8 mouse cellular contexts compared by ENCODE assay signal in genomic region chr11:119052661-119053256, GRCm38 (mm10). TPM values are rescaled to one million over a fixed set of nuclear protein-coding genes. Genes with fewer than 3 reads are reported as not detected.
A peak's percentile ranks its signal among the peaks of the same experiment; 100 is the strongest.
DNase-seq lines count a peak whose midpoint lies in the region; ATAC-seq and TF ChIP-seq lines count a peak whose summit lies in the region.

No protein-coding gene starts in this region.

- no peak for DNase-seq in left cerebral cortex, adult 2 months (ENCODE audit: extremely low spot score in 1 of 2, low spot score in 2 of 2)
- DNase-seq in left cerebral cortex, adult 11 months (ENCODE audit: low spot score): no peak
- peak; percentile 76 for DNase-seq in adipocyte (ENCODE audit: low spot score)
- no peak for DNase-seq in left cerebral cortex, postnatal 4 days
- no peak for DNase-seq in left cerebral cortex, postnatal 36 days (ENCODE audit: low spot score in 2 of 2)

- no peak for TF ChIP-seq CTCF in left cerebral cortex, adult 2 months (IDR thresholded peaks at IDR 0.05)

- H3K9ac ChIP-seq in heart, embryonic 11.5 days (ENCODE audit: low read depth, low read length): peak overlapping the region; percentile 68
- peak overlapping the region; percentile 64 for H3K9ac ChIP-seq in limb, embryonic 12.5 days (replicated peaks)

- H3K27me3 ChIP-seq in heart, embryonic 11.5 days (ENCODE audit: control insufficient read depth, insufficient read depth, low read length): peaks cover 78% of the 10 kb centered on the region
- peaks cover 82% of the 10 kb centered on the region for H3K27me3 ChIP-seq in limb, embryonic 12.5 days
- peaks cover 14% of the 10 kb centered on the region for H3K27me3 ChIP-seq in myocyte (ENCODE audit: control insufficient read depth, insufficient read depth, insufficient read length)

- H3K36me3 ChIP-seq in heart, embryonic 11.5 days (ENCODE audit: control insufficient read depth, insufficient read depth, low read length): no peaks in the 10 kb centered on the region
- H3K36me3 ChIP-seq in limb, embryonic 12.5 days: no peaks in the 10 kb centered on the region
- H3K36me3 ChIP-seq in myocyte (ENCODE audit: control insufficient read depth, insufficient read depth): no peaks in the 10 kb centered on the region

- no peak overlapping the region for H3K27ac ChIP-seq in left cerebral cortex, adult 2 months
- peak overlapping the region; percentile 86 for H3K27ac ChIP-seq in heart, embryonic 11.5 days (ENCODE audit: low read depth, low read length)
- peak overlapping the region; percentile 74 for H3K27ac ChIP-seq in limb, embryonic 12.5 days

- H3K4me2 ChIP-seq in heart, embryonic 11.5 days: peak overlapping the region; percentile 94
- H3K4me2 ChIP-seq in limb, embryonic 12.5 days: peak overlapping the region; percentile 91
- H3K4me2 ChIP-seq in myocyte (ENCODE audit: low read depth): peak overlapping the region; percentile 93

- no peaks in the 10 kb centered on the region for H3K79me2 ChIP-seq in myocyte (ENCODE audit: control insufficient read depth, insufficient read depth)

- H3ac ChIP-seq in myocyte (ENCODE audit: control insufficient read depth, insufficient read length): no peak overlapping the region

- intact Hi-C loops in left cerebral cortex, adult 2 months (cut with DNase I): loop anchor here (1.0 to 5.0 kb wide), 2 partner anchors 137 to 215 kb away; partner anchors contain the start of gene Gaa
- intact Hi-C loops in left cerebral cortex, postnatal 4 days (cut with DNase I): loop anchor here (10.0 kb wide), 1 partner anchor 142 kb away; no protein-coding TSS in a partner anchor
- intact Hi-C loops in left cerebral cortex, postnatal 36 days (cut with DNase I): loop anchor here (5.0 kb wide), 1 partner anchor 135 kb away; no protein-coding TSS in a partner anchor

- H3K4me3 ChIP-seq in left cerebral cortex, adult 2 months: peak overlapping the region; percentile 33
- peak overlapping the region; percentile 15 for H3K4me3 ChIP-seq in heart, embryonic 11.5 days (ENCODE audit: low read depth, low read length)
- peak overlapping the region; percentile 39 for H3K4me3 ChIP-seq in limb, embryonic 12.5 days (replicated peaks)
- H3K4me3 ChIP-seq in myocyte: peak overlapping the region; percentile 15

- peaks cover 35% of the 10 kb centered on the region for H3K4me1 ChIP-seq in heart, embryonic 11.5 days (ENCODE audit: control insufficient read depth, insufficient read depth, low read length)
- H3K4me1 ChIP-seq in limb, embryonic 12.5 days (replicated peaks): peaks cover 53% of the 10 kb centered on the region

- WGBS in heart, embryonic 11.5 days (ENCODE audit: insufficient replicate concordance): under 1% methylated on average over 13 of the region's 13 CpGs
- under 1% methylated on average over 13 of the region's 13 CpGs for WGBS in limb, embryonic 12.5 days

- no peaks in the 10 kb centered on the region for H3K9me3 ChIP-seq in heart, embryonic 11.5 days (replicated peaks; ENCODE audit: control insufficient read depth, low read length)
- no peaks in the 10 kb centered on the region for H3K9me3 ChIP-seq in limb, embryonic 12.5 days

- no peak for TF ChIP-seq POLR2A in myocyte (IDR thresholded peaks at IDR 0.05; ENCODE audit: insufficient read length, low read depth)

- peak; percentile 36; the same call in 1 of the 2 replicates for ATAC-seq in heart, embryonic 11.5 days (replicated peaks; ENCODE audit: insufficient number of reproducible peaks, low FRiP score, low TSS enrichment)
- peak; percentile 22; the same call in 1 of the 2 replicates for ATAC-seq in limb, embryonic 12.5 days (ENCODE audit: insufficient number of reproducible peaks, insufficient read depth, low FRiP score, low TSS enrichment, low read depth)

TF ChIP-seq in myocyte, 11 proteins besides CTCF, POLR2A, EP300 and RAD21:
- TF ChIP-seq POLR2AphosphoS2 (IDR thresholded peaks at IDR 0.05; ENCODE audit: insufficient read length, low read depth) (no peak), TCF12 (IDR thresholded peaks at IDR 0.05; ENCODE audit: insufficient read depth, poor library complexity, severe bottlenecking) (no peak), TCF3 (IDR thresholded peaks at IDR 0.05; ENCODE audit: insufficient read length, low read depth) (no peak), CEBPB (IDR thresholded peaks at IDR 0.05; ENCODE audit: insufficient read depth, poor library complexity, severe bottlenecking) (no peak), MYOD1 (IDR thresholded peaks at IDR 0.05; ENCODE audit: control insufficient read depth in 1 of 3, insufficient read length in 2 of 3, low read depth in 2 of 3) (no peak), MYOG (IDR thresholded peaks at IDR 0.05; ENCODE audit: control insufficient read depth in 1 of 3, insufficient read depth in 1 of 3, insufficient read length in 2 of 3, low read depth in 2 of 3) (no peak), REST (IDR thresholded peaks at IDR 0.05; ENCODE audit: insufficient read depth, insufficient read length) (no peak), USF1 (IDR thresholded peaks at IDR 0.05; ENCODE audit: low read depth) (no peak), SRF (IDR thresholded peaks at IDR 0.05; ENCODE audit: control insufficient read depth, insufficient read length, low read depth) (no peak), MAX (IDR thresholded peaks at IDR 0.05; ENCODE audit: low read depth) (no peak), E2F4 (IDR thresholded peaks at IDR 0.05; ENCODE audit: insufficient read depth) (no peak)

RNA-seq across cellular contexts. Expression of gene Cbx8, which starts 12.0 kb away (rescaled TPM):
- 10 to 100 TPM; 11.1 to 11.2 TPM for total RNA-seq in left cerebral cortex, adult 2 months (2021)
- 6.7 and 7.8 TPM in 2 replicates for polyA plus RNA-seq in heart, embryonic 11.5 days (2014; fragmentation: Nextera tagmentation; extraction: Ambion mirVana)
- 11.8 and 13.0 TPM in 2 replicates for polyA plus RNA-seq in limb, embryonic 12.5 days (2016; fragmentation: Nextera tagmentation; extraction: Ambion mirVana)
- polyA plus RNA-seq in myocyte (2012; fragmentation: generic; extraction: Trizol): 4.9 TPM
- 10 to 100 TPM; 13.0 to 15.6 TPM for total RNA-seq in left cerebral cortex, postnatal 4 days (2021)
- total RNA-seq in left cerebral cortex, postnatal 36 days (2021): 10 to 100 TPM; 12.3 to 16.0 TPM

RNA-seq across cellular contexts. Expression of gene Cbx2, which starts 30.0 kb away (rescaled TPM):
- total RNA-seq in left cerebral cortex, adult 2 months (2021): 1 to 10 TPM; 3.2 to 3.4 TPM
- polyA plus RNA-seq in heart, embryonic 11.5 days (2014; fragmentation: Nextera tagmentation; extraction: Ambion mirVana): 23.6 and 23.8 TPM in 2 replicates
- 121 and 122 TPM in 2 replicates for polyA plus RNA-seq in limb, embryonic 12.5 days (2016; fragmentation: Nextera tagmentation; extraction: Ambion mirVana)
- polyA plus RNA-seq in myocyte (2012; fragmentation: generic; extraction: Trizol): 10.2 TPM
- 1 to 10 TPM; 6.8 to 7.4 TPM for total RNA-seq in left cerebral cortex, postnatal 4 days (2021)
- 1 to 10 TPM; 2.6 to 2.7 TPM for total RNA-seq in left cerebral cortex, postnatal 36 days (2021)

RNA-seq across cellular contexts. Expression of gene Cbx4, which starts 33.3 kb away (rescaled TPM):
- total RNA-seq in left cerebral cortex, adult 2 months (2021): 10 to 100 TPM; 51.4 to 54.3 TPM
- polyA plus RNA-seq in heart, embryonic 11.5 days (2014; fragmentation: Nextera tagmentation; extraction: Ambion mirVana): 6.3 and 7.7 TPM in 2 replicates
- 9.8 and 12.5 TPM in 2 replicates for polyA plus RNA-seq in limb, embryonic 12.5 days (2016; fragmentation: Nextera tagmentation; extraction: Ambion mirVana)
- 29.9 TPM for polyA plus RNA-seq in myocyte (2012; fragmentation: generic; extraction: Trizol)
- 10 to 100 TPM; 40.8 to 45.2 TPM for total RNA-seq in left cerebral cortex, postnatal 4 days (2021)
- 10 to 100 TPM; 60.9 to 68.6 TPM for total RNA-seq in left cerebral cortex, postnatal 36 days (2021)
